Mouse (Mus musculus): ENCODE data around the gene Cript.
"Not testable (repeated sequence)": the region's sequence is repeated elsewhere in the genome, so short reads cannot be mapped to it uniquely, and the experiment has no call there.

DNA sequence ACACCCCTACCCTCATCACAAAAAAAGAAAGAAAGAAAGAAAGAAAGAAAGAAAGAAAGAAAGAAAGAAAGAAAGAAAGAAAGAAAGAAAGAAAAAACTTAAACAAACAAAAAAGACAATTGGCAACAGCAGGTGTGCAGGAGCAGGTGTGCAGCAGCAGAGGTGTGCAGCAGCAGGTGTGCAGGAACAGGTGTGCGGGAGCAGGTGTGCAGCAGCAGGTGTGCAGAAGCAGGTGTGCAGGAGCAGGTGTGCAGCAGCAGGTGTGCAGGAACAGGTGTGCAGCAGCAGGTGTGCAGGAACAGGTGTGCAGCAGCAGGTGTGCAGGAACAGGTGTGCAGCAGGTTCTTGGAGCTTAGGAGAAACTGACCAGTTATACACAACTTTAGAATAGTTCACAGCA lies 46.8 kb downstream of the Cript start:
- not testable (repeated sequence) for TF ChIP-seq HCFC1 (IDR thresholded peaks at IDR 0.05; ENCODE audit: borderline replicate concordance, insufficient read depth, low read length); ZC3H11A (IDR thresholded peaks at IDR 0.05; ENCODE audit: borderline replicate concordance, low read depth, low read length); CHD2 (IDR thresholded peaks at IDR 0.05; ENCODE audit: low read depth, low read length); ZNF384 (IDR thresholded peaks at IDR 0.05; ENCODE audit: low read depth, low read length)

Measured in ES-E14 (cell line).